Comparison of ENCODE assay signal across 15 mouse cellular contexts in genomic region chr17:74463510-74463909, GRCm38 (mm10).
"Had no signal": no experiment of that assay in that cellular context is flagged by ENCODE, and none has a peak within 500 bp of the region (broad histone marks: within the 10 kb centered on the region; RNA-seq: fewer than 3 reads in every experiment).

No protein-coding gene starts in this region.

- H3K27me3 ChIP-seq: liver, embryonic 15.5 days; neural tube, embryonic 12.5 days had no signal

- H3K4me1 ChIP-seq: limb, embryonic 10.5 days; liver, embryonic 15.5 days; midbrain, embryonic 10.5 days; neural tube, embryonic 12.5 days had no signal

- H3K4me3 ChIP-seq: left cerebral cortex, adult 2 months; limb, embryonic 10.5 days; liver, embryonic 15.5 days; midbrain, embryonic 10.5 days; neural tube, embryonic 12.5 days had no signal

- H3K9ac ChIP-seq: liver, embryonic 15.5 days; neural tube, embryonic 12.5 days had no signal

- H3K27ac ChIP-seq: left cerebral cortex, adult 2 months; limb, embryonic 10.5 days; liver, embryonic 15.5 days; midbrain, embryonic 10.5 days; neural tube, embryonic 12.5 days had no signal

- H3K36me3 ChIP-seq: limb, embryonic 10.5 days; liver, embryonic 15.5 days; midbrain, embryonic 10.5 days; neural tube, embryonic 12.5 days had no signal

- H3K9me3 ChIP-seq: limb, embryonic 10.5 days; liver, embryonic 15.5 days; midbrain, embryonic 10.5 days; neural tube, embryonic 12.5 days had no signal

- DNase-seq: kidney, adult 8-10 months; kidney, postnatal 25 days; lung, adult 2 months; lung, postnatal 10 days; lung, postnatal 4 days; midbrain, embryonic 14.5 days; spleen, adult 18-20 months; thymus, adult 18-20 months; thymus, postnatal 14 days had no signal

- H3K4me2 ChIP-seq: liver, embryonic 11.5 days; liver, embryonic 15.5 days; neural tube, embryonic 12.5 days had no signal
